Mouse (Mus musculus): Measurements from ENCODE around the gene P4ha2.

Gene P4ha2

DNA sequence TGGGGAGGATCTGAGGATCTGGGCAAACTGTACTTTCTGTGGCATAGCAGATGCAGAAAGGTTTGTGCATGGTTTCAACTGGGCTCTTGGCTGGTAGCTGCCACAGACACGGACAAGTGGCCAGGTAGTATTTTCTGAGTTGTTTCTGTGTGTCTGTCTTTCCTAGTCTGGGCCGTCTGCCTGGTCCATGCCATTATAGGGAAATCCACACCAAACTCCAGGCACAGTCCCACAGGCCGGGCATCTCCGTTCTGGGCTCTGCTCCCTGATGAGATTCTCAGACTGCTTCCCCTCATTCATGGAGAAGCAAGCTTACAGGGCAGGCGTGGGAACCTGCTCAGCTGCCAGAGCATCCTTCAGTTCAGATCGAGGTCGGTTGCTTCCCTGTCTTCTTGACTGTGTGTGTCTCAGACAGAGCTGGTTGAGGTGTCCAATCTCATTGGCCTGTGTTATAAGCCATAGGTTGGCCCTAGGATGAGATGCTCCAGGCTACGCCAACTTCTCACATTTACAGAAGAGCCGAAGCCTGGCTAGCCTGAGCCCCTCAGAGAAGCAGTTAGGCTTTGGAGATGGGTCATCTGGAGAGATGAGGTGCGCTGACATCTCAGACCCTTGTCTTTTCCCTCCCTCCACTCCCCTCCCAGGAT, at the start of gene P4ha2:
Gene P4ha2 (plus strand): TSS at position 51 of the 647 bp plus-strand sequence.
- DNase-seq, result no peak

DNA sequence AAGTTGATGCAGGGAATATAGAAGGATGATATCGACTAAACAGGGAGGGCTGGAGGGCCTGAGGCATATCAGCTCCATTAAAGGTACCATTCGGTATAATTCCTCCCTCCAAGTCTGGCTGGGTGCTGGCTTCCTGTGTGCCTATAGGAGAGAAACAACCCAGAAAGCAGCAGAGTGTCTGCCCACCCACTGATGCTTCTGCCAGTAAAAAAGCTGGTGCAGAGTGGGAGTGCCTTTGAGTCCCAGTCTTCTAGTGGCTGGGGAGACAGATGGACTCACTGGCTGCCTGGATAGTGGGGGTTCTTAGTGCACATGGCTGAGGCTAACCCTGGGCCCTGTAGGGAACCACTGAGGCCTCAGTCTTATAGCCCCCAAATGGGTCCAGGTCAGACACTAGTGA, 49.7 kb upstream of the P4ha2 start:
- no peak for DNase-seq

DNA sequence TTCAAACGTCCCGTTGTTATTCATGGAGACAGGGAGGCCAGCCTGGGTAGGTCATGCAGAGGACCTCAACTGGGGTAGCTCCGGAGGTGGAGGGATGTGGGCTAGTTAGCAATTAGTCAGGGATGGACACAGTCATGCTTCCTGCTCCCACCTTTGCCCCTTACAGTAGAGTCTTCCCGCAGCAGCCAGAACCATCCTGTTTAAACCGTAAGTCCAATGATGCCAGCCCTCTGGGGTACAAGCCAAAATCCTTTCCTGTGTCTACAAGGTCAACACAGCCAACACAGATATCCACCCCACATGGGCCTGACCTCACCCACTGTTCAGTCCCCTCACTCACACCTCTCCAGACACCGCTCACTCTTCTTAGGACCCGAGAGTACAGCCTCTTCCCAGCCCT, 48.7 kb upstream of the P4ha2 start:
- no peak for DNase-seq

DNA sequence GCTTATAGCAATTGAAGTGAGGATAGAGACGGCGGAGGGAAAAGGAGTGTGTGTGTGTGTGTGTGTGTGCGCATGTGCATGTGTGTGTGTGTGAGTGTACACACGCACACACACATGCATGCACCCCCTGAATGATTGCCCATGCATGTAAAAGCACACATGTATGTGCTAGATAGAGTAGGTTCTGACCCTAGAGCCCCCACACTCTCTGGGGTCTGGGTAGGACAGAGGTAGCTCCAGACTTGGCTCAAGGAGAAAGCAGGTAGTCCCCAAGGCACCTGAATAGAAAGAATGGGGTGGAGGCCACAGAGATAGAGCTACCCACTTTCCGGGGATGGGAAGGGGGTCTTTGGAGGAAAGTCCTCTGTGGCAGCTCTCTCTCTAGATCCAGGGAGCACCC, 47.8 kb upstream of the P4ha2 start:
- no peak for DNase-seq

DNA sequence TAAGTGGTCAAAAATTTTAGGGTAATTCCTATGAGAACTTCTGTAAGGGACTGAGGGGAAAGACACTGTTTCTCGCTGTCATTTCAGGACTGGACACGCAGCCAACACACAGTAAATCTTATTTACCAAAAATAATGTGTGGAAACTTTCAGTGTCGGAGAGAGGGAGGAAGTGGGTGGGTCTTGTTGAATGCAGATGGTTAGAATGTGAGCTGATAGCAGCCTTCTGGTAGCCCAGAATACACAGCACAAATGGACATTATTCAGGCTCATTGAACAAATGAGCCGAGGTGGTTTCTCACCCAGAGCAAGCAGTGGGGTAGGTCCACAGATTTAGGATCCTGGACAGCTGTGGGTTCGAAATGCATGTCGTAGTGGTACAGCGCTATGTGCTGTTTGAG, 46.8 kb upstream of the P4ha2 start:
- DNase-seq, result no peak

DNA sequence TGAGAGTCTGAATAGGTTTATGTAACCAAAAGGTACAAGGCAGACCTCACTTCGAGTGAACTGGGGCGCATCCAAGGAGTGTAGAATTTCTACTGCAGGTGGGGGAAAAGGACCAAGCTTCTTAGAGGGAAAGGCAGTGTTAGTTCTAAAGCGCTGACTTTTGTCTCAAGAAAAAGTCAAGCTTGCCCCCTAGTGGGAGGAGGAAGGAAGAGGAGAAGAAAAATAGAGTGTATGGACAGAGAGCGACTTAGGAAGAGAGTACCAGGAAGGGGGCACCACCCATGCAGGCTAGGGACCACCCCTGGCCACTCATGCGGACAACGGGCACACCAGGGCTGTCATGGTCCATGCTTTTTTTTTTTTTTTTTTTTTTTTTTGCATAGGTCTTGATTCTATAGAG, 45.6 kb upstream of the P4ha2 start:
- DNase-seq, result no peak

DNA sequence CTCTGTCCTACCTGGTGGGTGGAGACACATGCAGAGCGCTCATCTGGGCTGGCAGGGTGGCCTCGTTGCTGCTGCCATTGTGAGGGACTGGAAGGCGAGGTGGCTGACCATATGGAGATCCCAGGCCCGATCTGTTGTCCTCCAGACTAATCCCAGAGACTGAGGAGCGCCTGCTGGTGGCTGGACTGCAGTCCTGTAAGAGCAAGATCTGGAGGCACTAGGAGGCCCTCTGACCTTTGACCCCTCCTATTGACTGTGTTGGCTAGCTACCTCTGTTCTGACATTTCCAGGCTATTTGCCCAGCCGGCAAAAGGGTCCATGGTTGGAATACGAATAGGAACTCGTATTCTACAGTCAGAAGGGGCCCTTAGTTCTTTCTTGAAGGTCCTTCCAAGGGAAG, 43.8 kb upstream of the P4ha2 start:
- DNase-seq, result no peak

DNA sequence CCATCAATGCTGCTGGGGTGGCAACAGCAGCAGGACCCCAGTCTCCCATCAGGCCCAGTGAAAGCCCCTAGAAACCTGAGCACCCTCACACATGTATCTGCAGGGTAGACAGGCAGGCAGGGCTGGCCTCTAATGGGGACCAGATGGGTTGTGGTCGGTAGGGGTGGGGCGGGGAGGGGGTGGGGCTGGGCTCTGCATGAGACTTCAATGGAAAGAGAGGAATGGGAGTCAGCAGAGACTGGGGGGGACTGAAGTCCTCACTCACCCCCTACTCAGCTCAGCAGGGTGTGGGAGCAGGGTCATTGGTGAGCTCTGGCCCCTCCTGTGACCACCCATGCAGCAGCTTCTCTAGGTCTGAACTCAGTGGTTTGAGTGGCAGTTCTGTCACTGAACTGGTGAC, 42.5 kb upstream of the P4ha2 start:
- no peak for DNase-seq

DNA sequence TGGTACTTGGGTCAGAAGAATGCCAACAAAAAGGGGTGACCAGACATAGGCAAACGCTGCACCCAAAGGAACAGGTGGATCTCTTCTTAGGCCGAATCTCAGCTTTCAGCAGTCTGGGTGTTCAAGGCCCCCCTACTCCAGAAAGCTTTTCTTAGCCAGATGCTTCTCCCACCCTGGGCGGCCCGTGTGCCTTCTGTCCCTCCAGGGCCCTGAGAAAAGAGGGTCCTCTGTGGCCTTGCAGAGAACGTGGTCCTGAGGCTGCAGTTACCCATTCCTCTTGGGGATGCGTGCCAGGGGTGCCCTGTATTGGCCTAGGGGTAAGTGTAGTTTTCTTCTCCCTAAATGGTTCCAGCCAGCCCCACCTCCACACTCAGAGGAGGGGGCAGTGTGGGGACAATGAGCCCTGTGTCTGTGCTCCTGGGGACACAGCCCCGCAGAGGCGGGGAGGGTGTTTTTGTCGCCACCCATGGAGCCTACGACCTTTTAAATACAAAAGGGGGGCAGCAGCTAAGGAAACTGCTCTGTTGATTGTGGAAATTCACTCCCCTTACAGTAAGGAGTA, 41.8 kb upstream of the P4ha2 start:
- no peak for DNase-seq

DNA sequence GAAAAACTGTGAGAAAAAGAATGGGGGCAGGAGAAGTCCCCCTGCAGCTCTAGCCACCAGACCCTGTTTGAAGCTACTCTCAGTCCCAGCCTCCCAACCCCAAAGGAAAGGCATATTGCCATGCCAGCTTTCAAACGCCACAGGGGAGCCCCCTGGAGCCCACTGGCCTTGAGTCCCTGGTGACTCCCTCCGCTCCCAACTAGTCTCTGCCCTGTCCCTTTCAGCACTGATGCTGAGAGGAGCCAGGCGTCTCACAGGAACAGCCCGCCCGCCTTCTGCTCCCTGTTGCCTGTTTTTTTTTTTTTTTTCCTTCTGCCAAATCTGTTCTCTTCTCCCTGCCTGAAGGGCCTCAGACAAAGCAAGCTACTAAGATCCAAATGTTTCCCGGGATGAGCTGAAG, 41.3 kb upstream of the P4ha2 start:
- DNase-seq, result no peak

DNA sequence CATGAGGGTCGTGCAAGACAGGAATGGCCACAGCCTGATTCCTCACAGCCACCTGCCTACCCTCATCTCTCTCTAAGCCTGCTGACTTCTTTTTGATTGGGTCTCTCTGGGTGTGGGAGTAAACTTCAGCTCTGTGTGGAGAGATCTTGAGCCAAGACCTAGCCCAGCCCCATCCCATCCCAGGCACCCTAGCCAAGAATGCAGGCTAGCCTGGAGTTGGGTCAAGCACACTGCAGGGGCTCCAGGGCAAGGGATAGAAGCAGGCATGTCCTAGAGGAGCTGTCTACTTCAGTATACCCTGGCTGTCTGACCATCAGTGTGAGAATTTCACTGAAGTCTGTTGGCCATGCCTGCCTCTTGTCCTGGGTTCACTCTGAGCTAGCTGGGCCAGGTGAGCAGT, 40.4 kb upstream of the P4ha2 start:
- DNase-seq, result no peak

DNA sequence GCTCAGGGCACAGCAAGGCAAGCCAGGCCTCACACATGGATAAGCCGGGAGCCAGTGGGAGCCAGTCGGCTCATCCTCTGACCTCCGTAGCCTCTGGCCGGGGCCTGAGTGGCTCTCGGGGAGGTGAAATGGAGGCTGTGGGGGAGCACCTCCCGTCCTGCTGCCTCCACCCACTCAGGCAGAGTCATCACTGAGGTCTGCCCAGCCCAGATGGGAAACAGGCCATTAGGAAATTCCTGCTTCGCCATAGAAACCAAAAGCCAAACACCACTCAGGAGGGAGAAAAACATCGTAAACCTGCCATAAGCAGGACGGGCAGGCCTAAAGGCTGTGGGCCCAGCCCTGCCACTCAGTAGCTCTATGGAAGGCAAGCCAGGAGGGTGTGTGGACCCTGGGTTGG, 39.6 kb upstream of the P4ha2 start:
- DNase-seq, result no peak

DNA sequence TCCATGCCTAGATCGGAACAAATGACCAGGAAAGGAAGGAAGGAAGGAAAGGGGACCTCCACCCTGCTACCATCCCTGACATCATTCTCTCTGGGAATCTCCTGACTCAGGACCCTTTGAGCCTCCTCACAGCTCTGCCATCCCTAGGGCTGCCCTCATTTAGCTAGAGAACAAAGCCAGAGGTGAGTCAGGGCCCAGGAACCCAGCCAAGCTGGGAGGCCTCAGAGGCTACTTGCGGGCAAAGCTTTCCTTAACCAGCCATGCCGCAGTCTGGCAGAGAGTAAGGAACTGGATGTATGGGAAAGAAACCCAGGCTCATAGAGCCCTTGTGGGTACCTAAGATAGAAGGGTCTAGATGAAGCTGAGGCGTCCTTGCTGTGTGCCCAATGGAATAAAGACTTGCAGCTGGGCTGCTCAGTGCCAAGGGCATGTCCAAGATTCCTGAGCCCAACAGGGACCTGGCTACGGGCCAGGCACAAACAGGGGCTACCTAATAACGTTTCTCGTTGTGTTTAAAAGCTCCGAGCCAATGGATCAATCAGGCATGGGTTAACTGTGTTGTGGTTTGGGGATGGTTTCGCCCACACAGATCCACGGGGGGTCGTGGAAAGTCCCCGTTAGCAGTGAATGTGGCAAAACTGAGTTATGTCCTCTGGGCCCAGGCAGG, 37.7 kb upstream of the P4ha2 start:
- no peak for DNase-seq

DNA sequence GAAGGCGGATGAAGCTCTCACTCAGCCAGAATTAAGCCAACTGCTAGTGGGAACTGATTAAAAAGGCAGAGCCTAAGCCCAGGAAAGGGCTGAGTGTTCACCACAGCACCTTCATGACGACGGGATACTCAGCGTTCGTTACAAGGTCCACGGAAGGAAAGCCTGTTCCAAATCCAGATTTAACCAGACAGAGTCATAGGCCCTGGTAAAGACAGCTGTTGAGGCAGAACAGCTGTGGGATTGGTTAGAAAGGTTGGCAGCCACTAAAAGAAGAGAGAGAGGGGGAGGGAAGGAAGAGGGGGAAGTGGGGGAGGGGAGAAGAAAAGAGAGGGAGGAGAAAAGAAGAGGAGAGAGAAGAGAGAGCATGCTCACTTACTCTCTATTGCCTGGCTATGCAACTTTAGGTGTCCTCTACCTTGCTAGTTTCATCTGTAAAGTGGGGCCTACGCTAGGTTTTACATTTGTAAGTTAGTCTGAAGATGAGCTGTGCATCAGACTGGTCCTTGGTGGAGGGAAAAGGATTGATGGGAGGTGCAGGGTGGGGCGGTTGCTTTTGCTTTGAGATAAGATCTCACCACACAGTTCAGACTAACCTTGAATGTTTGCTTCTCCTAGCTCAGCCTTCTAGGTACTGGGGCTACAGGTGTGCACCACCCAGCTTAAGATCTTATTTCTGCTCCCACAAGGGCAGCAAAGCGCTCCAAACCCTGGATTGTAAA, 37.0 kb upstream of the P4ha2 start:
- DNase-seq, result no peak

DNA sequence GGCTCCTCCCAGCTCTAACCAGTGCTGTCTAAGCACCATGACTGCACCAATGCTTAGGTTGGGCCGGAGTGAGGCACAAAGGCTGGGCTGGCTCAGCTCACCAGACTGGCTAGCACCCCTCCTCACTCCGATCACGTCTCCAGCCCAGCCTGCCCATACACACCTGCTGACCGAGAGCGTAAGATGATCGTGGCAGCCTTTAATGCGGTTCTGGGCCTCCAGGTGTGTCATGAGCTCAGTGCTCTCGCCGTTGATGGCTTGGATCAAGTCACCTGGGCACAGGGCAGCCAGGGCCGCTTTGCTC, 36.5 kb upstream of the P4ha2 start:
- no peak for DNase-seq

DNA sequence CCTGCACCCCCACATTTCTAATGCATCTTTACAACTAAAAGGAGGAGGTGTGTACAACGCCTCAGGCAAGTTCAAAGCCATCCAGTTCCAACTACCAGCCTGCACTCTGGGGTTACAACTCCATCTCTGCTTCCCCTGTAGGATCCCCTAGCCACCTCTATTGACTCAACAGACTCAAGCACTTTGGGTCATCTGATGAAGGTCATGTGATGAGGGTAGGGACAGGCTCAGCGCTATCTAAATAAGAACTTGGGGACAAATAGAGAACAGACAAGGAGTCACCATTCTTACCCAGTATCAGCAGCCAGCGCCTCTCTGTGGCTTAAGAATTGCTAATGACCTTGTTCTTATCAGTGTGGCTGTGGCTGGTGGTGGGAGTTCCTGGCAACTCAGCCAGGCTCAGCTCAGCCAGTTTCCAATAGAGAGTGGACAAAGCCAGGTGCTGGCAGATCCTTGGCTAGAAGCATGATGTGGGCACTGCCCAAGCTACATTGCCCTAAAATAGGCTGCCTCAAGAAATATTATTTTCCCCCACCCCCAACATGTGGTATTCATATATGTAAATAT, 35.4 kb upstream of the P4ha2 start:
- DNase-seq, result no peak

DNA sequence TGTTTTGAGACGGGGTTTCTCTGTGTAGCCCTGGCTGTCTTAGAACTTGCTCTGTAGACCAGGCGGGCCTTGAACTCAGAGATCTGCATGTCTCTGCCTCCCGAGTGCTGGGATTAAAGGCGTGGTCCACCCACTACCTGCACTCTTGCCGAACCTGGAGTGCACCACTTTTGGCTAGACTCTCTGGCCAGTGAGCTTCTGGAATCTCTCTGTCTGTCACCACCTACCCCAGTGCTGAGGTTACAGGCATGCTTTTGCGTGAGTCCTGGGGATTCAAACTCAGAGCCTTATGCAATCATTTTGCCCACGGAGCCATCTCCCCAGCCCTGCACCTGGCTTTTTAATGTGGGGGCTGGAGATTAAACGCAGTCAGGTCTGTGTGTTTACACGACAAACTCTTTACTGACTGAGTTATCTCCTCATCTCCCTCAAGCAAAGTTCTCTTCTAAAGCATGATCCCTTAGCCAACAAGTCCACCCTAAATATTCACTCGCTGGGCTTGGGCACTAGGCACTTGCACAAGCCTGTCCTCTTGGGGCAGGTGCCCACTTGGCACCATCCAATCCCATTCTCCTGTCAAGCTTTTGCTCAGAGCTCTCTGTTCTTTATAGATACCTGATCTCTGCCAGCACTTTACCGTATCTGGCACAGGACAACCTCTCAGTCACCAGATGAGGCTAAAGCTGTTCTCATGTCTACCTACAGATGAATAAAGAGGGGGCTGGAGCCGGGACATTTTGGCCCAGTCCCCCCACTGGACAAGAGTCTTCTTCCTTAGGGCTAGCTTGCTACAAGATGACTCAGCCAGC, 34.6 kb upstream of the P4ha2 start:
- no peak for DNase-seq

DNA sequence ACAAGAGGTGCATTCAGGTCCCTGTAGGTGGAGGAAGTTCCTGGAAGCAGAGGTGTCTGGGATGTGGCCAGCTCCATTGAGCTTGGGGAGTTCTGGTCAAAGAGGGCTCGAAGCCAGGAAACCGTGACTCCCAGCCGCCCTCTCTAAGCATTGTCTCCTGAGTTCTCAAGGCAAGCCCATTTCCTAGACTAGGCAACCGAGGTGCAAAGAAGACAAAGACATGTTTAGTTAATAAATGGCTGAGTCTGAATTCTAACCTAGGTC, 34.0 kb upstream of the P4ha2 start:
- DNase-seq, result no peak

DNA sequence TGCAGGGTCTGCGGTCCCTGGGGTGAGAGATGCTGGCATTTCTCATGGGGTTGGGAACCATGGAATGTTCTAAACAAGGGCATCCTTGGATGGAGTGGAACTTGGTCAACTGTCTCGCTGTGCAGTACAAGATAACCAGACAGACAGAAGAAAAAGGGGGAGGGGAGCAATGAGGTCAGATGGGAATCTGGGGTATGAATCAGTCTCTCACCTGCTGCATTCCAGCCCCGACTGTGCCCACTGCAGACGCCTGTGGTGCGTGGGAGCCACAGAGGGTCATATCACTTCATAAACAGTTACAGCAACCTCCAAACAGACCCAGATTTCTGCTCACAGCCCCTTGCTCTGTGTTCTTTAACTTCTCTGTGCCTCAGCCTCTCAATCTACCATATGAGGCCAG, 33.5 kb upstream of the P4ha2 start:
- DNase-seq, result no peak

DNA sequence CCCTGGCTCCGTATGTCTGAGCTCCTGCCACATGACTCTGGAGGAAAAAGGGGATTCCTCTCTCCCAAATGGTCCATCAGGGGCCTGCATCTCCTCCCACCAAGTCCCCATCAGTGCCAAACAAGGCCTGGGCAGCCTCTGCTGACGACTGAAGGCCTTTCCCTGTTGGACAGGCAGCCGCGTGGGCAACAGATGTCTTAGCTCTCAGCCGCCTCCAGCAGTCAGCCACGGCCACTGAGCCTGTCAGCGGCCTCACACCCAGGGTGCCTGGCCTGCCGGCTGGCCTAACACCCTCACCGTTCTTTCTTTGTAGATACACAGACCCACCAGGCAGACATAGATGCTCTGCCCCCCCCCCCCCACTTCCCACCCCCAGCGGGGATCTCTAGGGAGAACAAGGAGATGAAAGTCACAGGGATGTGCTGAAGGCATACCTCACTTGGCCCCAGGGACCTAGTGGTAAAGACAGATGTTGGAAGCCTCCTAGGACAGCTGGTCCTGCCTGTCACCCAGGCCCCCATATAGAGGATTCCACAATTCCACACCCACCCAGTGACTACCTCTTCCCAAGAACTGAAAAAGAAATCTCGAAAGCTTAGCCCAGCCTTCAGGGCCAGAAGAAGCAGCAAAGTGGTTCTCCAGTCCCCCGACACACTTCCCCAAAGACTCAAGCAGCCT, 32.4 kb upstream of the P4ha2 start:
- no peak for DNase-seq

DNA sequence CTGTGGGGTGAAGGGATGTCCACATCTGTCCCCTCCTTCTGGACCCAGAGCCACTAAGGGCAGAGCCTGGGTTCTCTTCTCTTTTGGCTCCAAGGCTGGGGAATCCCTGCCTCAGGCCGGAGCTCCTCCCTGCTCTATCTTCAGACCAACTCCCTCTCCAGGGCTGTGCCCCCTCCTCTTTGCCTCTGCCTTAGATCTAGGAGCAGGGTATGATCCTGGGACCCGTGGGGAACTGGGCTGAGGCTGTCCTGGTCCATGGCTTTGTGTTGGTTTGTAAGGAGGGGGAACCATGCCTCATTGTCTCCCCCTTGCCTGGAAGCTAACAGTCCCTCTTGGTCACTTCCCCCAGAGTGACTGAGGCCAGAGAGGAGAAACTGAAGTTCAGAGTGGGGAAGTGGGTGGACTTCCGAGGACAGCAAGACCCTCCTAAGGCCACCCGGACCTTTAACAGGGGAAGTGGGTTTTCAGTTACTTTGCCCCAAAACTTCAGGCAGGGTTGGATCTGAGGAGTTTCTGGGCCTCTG, 31.8 kb upstream of the P4ha2 start:
- DNase-seq, result no peak

All from spleen, adult 18-20 months (tissue).